Mouse (Mus musculus) thymus, adult 2 months (tissue): ENCODE results near the gene Atp11c. TPM values are rescaled to one million over a fixed set of nuclear protein-coding genes. Genes with fewer than 3 reads are reported as not detected.
A peak's percentile ranks its signal among the peaks of the same experiment; 100 is the strongest.

Experiments used
- DNase-seq: peaks from one replicate; pipeline ENCODE4 v3.0.0; 2021
- H3K27ac ChIP-seq: fragments of 200-500 bp; 2 replicates; pipeline ENCODE4 v1.5.1; 2012; ENCODE audit warnings: low read length, control low read depth; ENCODE audit not compliant: control insufficient read depth, insufficient read depth
- H3K27me3 ChIP-seq: fragments of 200-500 bp; 2 replicates; pipeline ENCODE4 v1.6.1; 2012; ENCODE audit warnings: mild to moderate bottlenecking, low read length, moderate library complexity, mixed read lengths; ENCODE audit not compliant: control insufficient read depth, insufficient read depth
- H3K36me3 ChIP-seq: fragments of 200-500 bp; 2 replicates; pipeline ENCODE4 v1.6.1; 2012; ENCODE audit warnings: mild to moderate bottlenecking, low read length, moderate library complexity; ENCODE audit not compliant: control insufficient read depth, insufficient read depth
- H3K4me1 ChIP-seq: fragments of 200-500 bp; replicated peaks from 2 replicates; pipeline ENCODE4 v1.6.1; 2012; ENCODE audit warnings: low read length; ENCODE audit not compliant: control insufficient read depth, insufficient read depth
- H3K4me3 ChIP-seq: fragments of 200-500 bp; 2 replicates; pipeline ENCODE4 v1.5.1; 2012; ENCODE audit warnings: mild to moderate bottlenecking, low read length, control low read depth, moderate library complexity; ENCODE audit not compliant: control insufficient read depth, insufficient read depth
- CTCF ChIP-seq: fragments of 200-500 bp; IDR thresholded peaks from 2 replicates; pipeline ENCODE4 v1.5.1; 2012; ENCODE audit warnings: mild to moderate bottlenecking, control low read depth, low read length, moderate library complexity, borderline replicate concordance; ENCODE audit not compliant: control insufficient read depth, poor library complexity, insufficient read depth; ENCODE audit errors: extremely low read depth
- POLR2A ChIP-seq: fragments of 200-500 bp; IDR thresholded peaks from 2 replicates; pipeline ENCODE4 v1.6.1; 2012; ENCODE audit warnings: mild to moderate bottlenecking, low read length, control low read depth, moderate library complexity; ENCODE audit not compliant: control insufficient read depth, poor library complexity, insufficient read depth; ENCODE audit errors: extremely low read depth
- WGBS: fragments of 180-500 bp; shearing (Covaris S2); methylation state at CpG from one replicate; pipeline ENCODE4 v1.1.7; 2018; 5-methylcytosine and 5-hydroxymethylcytosine counted together
- polyA plus RNA-seq: library from polyadenylated mRNA; depleted of rRNA; stranded (reverse); fragments of >200 nt; gene quantifications from 2 replicates; pipeline ENCODE4 v1.2.3, GENCODE M21; 2012; rRNA removed

Atp11c gene
- 10.3 and 13.4 TPM in 2 replicates for polyA plus RNA-seq

DNA sequence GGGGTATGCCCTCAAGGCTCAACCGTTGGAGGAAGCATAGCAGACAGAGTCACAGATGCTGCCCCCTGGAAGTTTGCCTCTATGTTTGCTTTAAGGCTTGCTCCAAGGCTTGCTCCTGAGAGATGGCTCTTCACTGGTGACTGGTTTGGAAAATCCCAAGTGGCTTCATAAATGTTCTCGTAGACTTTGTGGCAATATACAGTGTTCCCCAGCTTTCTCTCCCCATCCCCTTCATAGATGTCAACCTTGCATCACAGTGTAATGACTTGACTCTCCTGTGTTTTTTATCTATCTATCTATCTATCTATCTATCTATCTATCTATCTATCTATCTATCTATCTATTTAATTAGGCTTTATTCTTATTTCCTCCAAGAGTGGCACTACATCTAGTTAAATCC, at the start of gene Atp11c:
Gene Atp11c (minus strand): TSS at position 101 of the 400 bp plus-strand sequence.
- no peak for DNase-seq
- no peaks in the 10 kb centered on the region for H3K27me3 ChIP-seq
- no peaks in the 10 kb centered on the region for H3K36me3 ChIP-seq
- TF ChIP-seq CTCF (no peak), POLR2A (no peak)
- H3K4me3 ChIP-seq = no peak within 1 kb of the TSS
- H3K4me1 ChIP-seq = no peaks in the 10 kb centered on the region
- no peak within 1 kb of the TSS for H3K27ac ChIP-seq
- 88% methylated on average over 2 of the region's 2 CpGs for WGBS

- DNase-seq = no peak
- WGBS = 30% methylated on average over 3 of the region's 3 CpGs
- no peaks in the 10 kb centered on the region for H3K36me3 ChIP-seq
- TF ChIP-seq POLR2A = no peak
- H3K27ac ChIP-seq = no peak overlapping the region
- no peak overlapping the region for H3K4me3 ChIP-seq
- H3K4me1 ChIP-seq = no peaks in the 10 kb centered on the region
- no peaks in the 10 kb centered on the region for H3K27me3 ChIP-seq
Observed at GRCm38 (mm10) chrX:60609202-60609601, 16.7 kb upstream of the Atp11c start.

GRCm38 (mm10) chrX:60570539-60570938, 22.0 kb downstream of the Atp11c start:
- H3K27ac ChIP-seq = no peak overlapping the region
- TF ChIP-seq CTCF (no peak), POLR2A (no peak)
- no peak for DNase-seq

GRCm38 (mm10) chrX:60569047-60569446, 23.5 kb downstream of the Atp11c start:
- Histone ChIP-seq H3K4me1 (no peaks in the 10 kb centered on the region), H3K4me3 (no peak overlapping the region), H3K36me3 (no peaks in the 10 kb centered on the region), H3K27ac (no peak overlapping the region), H3K27me3 (no peaks in the 10 kb centered on the region)
- TF ChIP-seq POLR2A (no peak), CTCF (no peak)
- DNase-seq = no peak

More at GRCm38 (mm10) chrX:60570539-60570938, 22.0 kb downstream of the Atp11c start:
- Histone ChIP-seq H3K4me3 (no peak overlapping the region), H3K4me1 (no peaks in the 10 kb centered on the region), H3K36me3 (no peaks in the 10 kb centered on the region), H3K27me3 (no peaks in the 10 kb centered on the region)
- WGBS = 60% methylated on average over 1 of the region's 1 CpGs

GRCm38 (mm10) chrX:60555242-60555641, 37.3 kb downstream of the Atp11c start:
- Histone ChIP-seq H3K27me3 (no peaks in the 10 kb centered on the region), H3K4me1 (no peaks in the 10 kb centered on the region), H3K4me3 (no peak overlapping the region), H3K27ac (no peak overlapping the region), H3K36me3 (no peaks in the 10 kb centered on the region)
- 73% methylated on average over 4 of the region's 4 CpGs for WGBS
- no peak for DNase-seq
- TF ChIP-seq CTCF (no peak), POLR2A (no peak)

- TF ChIP-seq CTCF (no peak), POLR2A (no peak)
- 11% methylated on average over 52 of the region's 113 CpGs for WGBS
- peak overlapping the region; percentile 17; the same call in 1 of the 2 replicates for H3K4me3 ChIP-seq
- peaks cover 7% of the 10 kb centered on the region for H3K27me3 ChIP-seq
- H3K27ac ChIP-seq = no peak overlapping the region
- H3K36me3 ChIP-seq = no peaks in the 10 kb centered on the region
- peak; percentile 1 for DNase-seq
- no peaks in the 10 kb centered on the region for H3K4me1 ChIP-seq
Observed at GRCm38 (mm10) chrX:60547444-60548304, 44.8 kb downstream of the Atp11c start.
